Mouse (Mus musculus) liver, adult 2 months (tissue): ENCODE results near the gene Ly9.

Experiments used
- CTCF ChIP-seq: fragments of 200-500 bp; IDR thresholded peaks from 2 replicates; pipeline ENCODE4 v1.5.1; 2011; ENCODE audit warnings: low read depth, low read length, control low read depth
- POLR2A ChIP-seq: fragments of 200-500 bp; IDR thresholded peaks from 2 replicates; pipeline ENCODE4 v1.6.1; 2011; ENCODE audit warnings: low read length, control low read depth; ENCODE audit not compliant: insufficient read depth; ENCODE audit errors: extremely low read depth

GRCm38 (mm10) chr1:171648840-171649239 is 41.6 kb upstream of the Ly9 start:
- TF ChIP-seq CTCF, result no peak
- TF ChIP-seq POLR2A, result no peak
